7 mouse cellular contexts compared by ENCODE assay signal in the genomic region with DNA sequence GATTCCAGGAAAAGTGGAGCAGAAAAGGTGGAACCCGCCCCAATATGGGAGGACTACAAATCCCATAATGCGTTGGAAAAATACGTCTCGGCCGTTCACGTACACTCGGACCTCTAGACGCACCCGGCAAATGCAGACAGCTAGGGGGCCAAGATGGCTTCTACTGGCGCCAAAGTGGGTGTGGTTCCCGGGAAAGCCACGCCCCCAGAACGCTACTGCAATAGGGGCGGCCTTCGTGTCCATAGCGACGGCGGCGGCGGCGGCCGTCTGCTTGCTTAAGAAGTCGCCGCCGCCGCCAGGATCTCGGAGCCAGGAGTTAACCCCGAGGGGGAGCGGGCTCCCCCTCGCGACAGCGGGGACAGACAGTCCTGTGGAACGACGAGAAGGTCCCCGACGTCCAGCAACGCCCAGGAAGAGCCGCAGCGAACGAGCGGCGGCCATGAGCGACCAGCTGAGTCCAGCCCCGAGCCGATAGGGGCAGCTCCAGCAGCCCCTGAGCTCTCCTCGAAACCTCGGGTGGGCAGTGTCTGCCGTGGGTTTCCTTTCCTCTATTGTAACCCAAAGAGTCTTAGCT. TPM values are rescaled to one million over a fixed set of nuclear protein-coding genes. Genes with fewer than 3 reads are reported as not detected.
DNase-seq lines count a peak whose midpoint lies in the region; ATAC-seq lines count a peak whose summit lies in the region.

A gene (plus strand): TSS at position 229 of the 574 bp plus-strand sequence.

- peak within 1 kb of the TSS; percentile 58 for H3K4me2 ChIP-seq in midbrain, embryonic 13.5 days (replicated peaks)

- H3K4me3 ChIP-seq in embryonic facial prominence, embryonic 10.5 days: peak within 1 kb of the TSS; percentile 67
- peak within 1 kb of the TSS; percentile 57 for H3K4me3 ChIP-seq in limb, embryonic 10.5 days
- H3K4me3 ChIP-seq in midbrain, embryonic 13.5 days (replicated peaks): peak within 1 kb of the TSS; percentile 56

- H3K4me1 ChIP-seq in embryonic facial prominence, embryonic 10.5 days: peaks cover 18% of the 10 kb centered on the region
- 0 out of 2 replicates have a peak, but pooled peaks cover 2% of the 10 kb centered on the region for H3K4me1 ChIP-seq in limb, embryonic 10.5 days
- H3K4me1 ChIP-seq in midbrain, embryonic 13.5 days (replicated peaks): no peaks in the 10 kb centered on the region; the same call in 1 of the 2 replicates

- no peaks in the 10 kb centered on the region for H3K27me3 ChIP-seq in embryonic facial prominence, embryonic 10.5 days (replicated peaks; ENCODE audit: low read depth, poor library complexity, severe bottlenecking)
- H3K27me3 ChIP-seq in limb, embryonic 10.5 days (ENCODE audit: low read depth, poor library complexity, severe bottlenecking): no peaks in the 10 kb centered on the region
- peaks cover 2% of the 10 kb centered on the region; the same call in 1 of the 2 replicates for H3K27me3 ChIP-seq in midbrain, embryonic 13.5 days

- H3K27ac ChIP-seq in embryonic facial prominence, embryonic 10.5 days (replicated peaks): peak within 1 kb of the TSS; percentile 86
- peak within 1 kb of the TSS; percentile 86 for H3K27ac ChIP-seq in limb, embryonic 10.5 days
- H3K27ac ChIP-seq in midbrain, embryonic 13.5 days: peak within 1 kb of the TSS; percentile 89

- peaks cover 3% of the 10 kb centered on the region; the same call in 1 of the 2 replicates for H3K36me3 ChIP-seq in embryonic facial prominence, embryonic 10.5 days (replicated peaks)
- H3K36me3 ChIP-seq in limb, embryonic 10.5 days: peaks cover 5% of the 10 kb centered on the region; the same call in 1 of the 2 replicates
- H3K36me3 ChIP-seq in midbrain, embryonic 13.5 days: peaks cover 2% of the 10 kb centered on the region; the same call in 1 of the 2 replicates

- H3K9ac ChIP-seq in midbrain, embryonic 13.5 days (replicated peaks): peak within 1 kb of the TSS; percentile 72

- peak; percentile 98 for DNase-seq in adrenal gland, postnatal 10 days
- peak; percentile 98 for DNase-seq in embryonic facial prominence, embryonic 10.5 days (ENCODE audit: low spot score)
- peak; percentile 98 for DNase-seq in kidney, adult 11 months
- DNase-seq in limb, embryonic 10.5 days (ENCODE audit: low spot score): peak; percentile 96
- peak; percentile 89 for DNase-seq in spleen, adult 12 weeks (ENCODE audit: low spot score)

- H3K9me3 ChIP-seq in embryonic facial prominence, embryonic 10.5 days: no peaks in the 10 kb centered on the region
- no peaks in the 10 kb centered on the region for H3K9me3 ChIP-seq in limb, embryonic 10.5 days (replicated peaks)
- H3K9me3 ChIP-seq in midbrain, embryonic 13.5 days: no peaks in the 10 kb centered on the region

- ATAC-seq in granulocyte monocyte progenitor cell, adult 5-6 weeks (replicated peaks; ENCODE audit: poor library complexity, severe bottlenecking): peak; percentile 97
- ATAC-seq in midbrain, embryonic 13.5 days: peak; percentile 98

- WGBS in embryonic facial prominence, embryonic 10.5 days: under 1% methylated on average over 48 of the region's 48 CpGs
- under 1% methylated on average over 48 of the region's 48 CpGs for WGBS in limb, embryonic 10.5 days
- under 1% methylated on average over 48 of the region's 48 CpGs for WGBS in midbrain, embryonic 13.5 days

RNA-seq across cellular contexts. Expression of the gene that starts here (rescaled TPM):
- 1 to 10 TPM; 1.1 to 1.8 TPM for total RNA-seq in adrenal gland, postnatal 10 days (2021)
- polyA plus RNA-seq in embryonic facial prominence, embryonic 10.5 days (2016; fragmentation: Nextera tagmentation; extraction: Ambion mirVana): 0.57 and 0.89 TPM in 2 replicates
- total RNA-seq in granulocyte monocyte progenitor cell, adult 5-6 weeks (2014; fragmentation: Nextera tagmentation): 0.36 TPM in 1 of 2 replicates, not detected in the other
- not detected in 2 replicates for total RNA-seq in granulocyte monocyte progenitor cell, adult 5-6 weeks (2017)
- 0.50 and 0.61 TPM in 2 replicates for polyA plus RNA-seq in limb, embryonic 10.5 days (2016; fragmentation: Nextera tagmentation; extraction: Ambion mirVana)
- polyA plus RNA-seq in midbrain, embryonic 13.5 days (2015; fragmentation: Nextera tagmentation; extraction: Ambion mirVana): 1.9 and 2.0 TPM in 2 replicates

Comparison
In these comparisons a context has a peak if more than half of its experiments do, and no peak if none do; other contexts are left out.
1. Peak in every context shown above with its lines: DNase-seq, ATAC-seq, H3K4me3 ChIP-seq and H3K27ac ChIP-seq.
2. Peak in DNase-seq, H3K4me3 ChIP-seq and H3K27ac ChIP-seq in embryonic facial prominence, embryonic 10.5 days; RNA of the gene not detected or under 1 TPM.
3. Peak in ATAC-seq in granulocyte monocyte progenitor cell, adult 5-6 weeks; RNA of the gene not detected or under 1 TPM.
4. Peak in DNase-seq, H3K4me3 ChIP-seq and H3K27ac ChIP-seq in limb, embryonic 10.5 days; RNA of the gene not detected or under 1 TPM.